Mouse (Mus musculus) heart, postnatal 0 days (tissue): ENCODE results near the gene Meis2.

Source experiments
- CTCF ChIP-seq: IDR thresholded peaks from 2 replicates; pipeline ENCODE4 v1.5.1; 2016; ENCODE audit warnings: antibody characterized with exemption, control low read depth, low read depth
- EP300 ChIP-seq: IDR thresholded peaks from 2 replicates; pipeline ENCODE4 v1.6.1; 2016; ENCODE audit warnings: antibody characterized with exemption, low read depth

DNA sequence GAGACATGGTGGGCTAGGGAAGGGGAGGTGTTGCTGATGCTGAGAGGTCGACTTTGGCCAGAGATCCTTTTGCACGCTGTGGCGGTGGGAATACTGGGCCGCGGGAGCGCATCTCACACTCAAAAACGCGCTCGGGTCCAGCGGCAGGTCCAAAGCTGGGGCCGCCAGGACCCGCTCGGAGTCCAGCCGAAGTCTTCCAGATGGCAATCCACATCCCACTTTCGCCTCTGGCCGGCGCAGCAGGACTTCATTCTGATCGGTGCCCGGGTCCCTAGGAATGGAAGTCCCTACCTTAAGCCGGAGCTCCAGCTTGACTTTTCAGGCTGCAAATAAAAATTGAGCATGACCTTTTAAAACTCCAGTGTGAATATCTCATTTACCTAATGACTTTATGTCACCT is 9.8 kb upstream of the Meis2 start:
- TF ChIP-seq CTCF (no peak), EP300 (no peak)
